ENCODE assay signal across 28 mouse cellular contexts in genomic region chr1:86600117-86600516, GRCm38 (mm10). TPM values are rescaled to one million over a fixed set of nuclear protein-coding genes. Genes with fewer than 3 reads are reported as not detected.
DNase-seq lines count a peak whose midpoint lies in the region; ATAC-seq and TF ChIP-seq lines count a peak whose summit lies in the region.
"Had no signal": no experiment of that assay in that cellular context is flagged by ENCODE, and none has a peak within 500 bp of the region (broad histone marks: within the 10 kb centered on the region; RNA-seq: fewer than 3 reads in every experiment).

No protein-coding gene starts in this region.

- H3K36me3 ChIP-seq in liver, adult 2 months (ENCODE audit: control insufficient read depth, insufficient read depth, low read length), result peaks cover 42% of the 10 kb centered on the region
- H3K36me3 ChIP-seq in liver, postnatal 0 days (replicated peaks; ENCODE audit: insufficient read depth, low read length), result peaks cover 49% of the 10 kb centered on the region
- peaks cover 24% of the 10 kb centered on the region; the same call in 1 of the 2 replicates for H3K36me3 ChIP-seq in liver, embryonic 11.5 days (ENCODE audit: control insufficient read depth, insufficient read depth, low read length)
- peaks cover 52% of the 10 kb centered on the region for H3K36me3 ChIP-seq in thymus, adult 2 months (ENCODE audit: control insufficient read depth, insufficient read depth, low read length)

- intact Hi-C loops in gastrocnemius, adult 2 months (cut with DNase I), result no loop called here
- intact Hi-C loops in gastrocnemius, postnatal 36 days (cut with DNase I), result no loop called here

- H3K9me3 ChIP-seq in liver, postnatal 0 days (ENCODE audit: low read length), result no peaks in the 10 kb centered on the region
- H3K9me3 ChIP-seq in liver, embryonic 11.5 days (ENCODE audit: control insufficient read depth, low read length), result no peaks in the 10 kb centered on the region
- H3K9me3 ChIP-seq: embryonic facial prominence, embryonic 13.5 days; embryonic facial prominence, embryonic 15.5 days; forebrain, embryonic 13.5 days; forebrain, embryonic 15.5 days; G1E had no signal

- no peak for TF ChIP-seq EP300 in liver, postnatal 0 days (IDR thresholded peaks at IDR 0.05; ENCODE audit: low read depth)

- DNase-seq in gastrocnemius, adult 2 months, result no peak
- DNase-seq in gastrocnemius, postnatal 36 days, result no peak
- DNase-seq in liver, adult 2 months (ENCODE audit: extremely low read depth, low read depth, low spot score), result peak; percentile 84
- no peak for DNase-seq in liver
- DNase-seq in liver, postnatal 0 days, result no peak
- DNase-seq in liver, embryonic 11.5 days (ENCODE audit: low spot score), result no peak
- DNase-seq in thymus, adult 2 months, result no peak
- DNase-seq: adrenal gland, adult 8-10 months; adrenal gland, postnatal 14 days; adrenal gland, postnatal 36 days; B cell, adult 2 months; cerebellum, adult 11 months; cerebellum, adult 18-20 months; cerebellum, adult 8-10 months; cerebellum, adult 9-11 months; cerebellum, postnatal 14 days; cerebellum, postnatal 36 days; embryo, embryonic 11 days had no signal

- peak overlapping the region; percentile 40 for H3K27ac ChIP-seq in gastrocnemius, adult 2 months
- H3K27ac ChIP-seq in liver, adult 2 months (replicated peaks; ENCODE audit: insufficient read depth, low read depth, low read length), result peak overlapping the region; percentile 77
- H3K27ac ChIP-seq in liver, postnatal 0 days (ENCODE audit: low read depth), result no peak overlapping the region
- no peak overlapping the region for H3K27ac ChIP-seq in liver, embryonic 11.5 days (ENCODE audit: low read depth, low read length)
- no peak overlapping the region for H3K27ac ChIP-seq in thymus, adult 2 months (ENCODE audit: control insufficient read depth, insufficient read depth, low read length)
- H3K27ac ChIP-seq: embryonic facial prominence, embryonic 13.5 days; embryonic facial prominence, embryonic 15.5 days; forebrain, embryonic 13.5 days; forebrain, embryonic 15.5 days had no signal

- H3K27me3 ChIP-seq in liver, adult 2 months (ENCODE audit: control insufficient read depth, insufficient read depth, low read length), result no peaks in the 10 kb centered on the region
- H3K27me3 ChIP-seq in liver, postnatal 0 days (ENCODE audit: insufficient read depth, low read length), result no peaks in the 10 kb centered on the region
- H3K27me3 ChIP-seq in liver, embryonic 11.5 days (replicated peaks; ENCODE audit: control insufficient read depth, insufficient read depth, low read length), result no peaks in the 10 kb centered on the region
- H3K27me3 ChIP-seq in thymus, adult 2 months (ENCODE audit: control insufficient read depth, insufficient read depth, low read length), result no peaks in the 10 kb centered on the region
- H3K27me3 ChIP-seq: CH12.LX; embryonic facial prominence, embryonic 13.5 days; embryonic facial prominence, embryonic 15.5 days; forebrain, embryonic 13.5 days; forebrain, embryonic 15.5 days; Patski had no signal

- peak; percentile 60 for ATAC-seq in liver, postnatal 0 days
- ATAC-seq in liver, embryonic 11.5 days (replicated peaks; ENCODE audit: low FRiP score), result no peak
- ATAC-seq: activated CD4-positive, CD25-positive, alpha-beta regulatory T cell, adult 4 months; CD4-positive, CD25-positive, alpha-beta regulatory T cell, adult 4 months; forebrain, embryonic 13.5 days; forebrain, embryonic 15.5 days; Patski had no signal

- no peak for TF ChIP-seq CTCF in gastrocnemius, adult 2 months (IDR thresholded peaks at IDR 0.05)
- TF ChIP-seq CTCF in liver, adult 2 months (IDR thresholded peaks at IDR 0.05; ENCODE audit: low read depth, low read length), result no peak
- TF ChIP-seq CTCF in liver, postnatal 0 days (IDR thresholded peaks at IDR 0.05; ENCODE audit: low read depth), result no peak
- no peak for TF ChIP-seq CTCF in thymus, adult 2 months (IDR thresholded peaks at IDR 0.05; ENCODE audit: borderline replicate concordance, control insufficient read depth, extremely low read depth, insufficient read depth, low read length, poor library complexity)

- H3K4me1 ChIP-seq in liver, adult 2 months (ENCODE audit: control insufficient read depth, insufficient read depth, low read length), result peaks cover 28% of the 10 kb centered on the region
- H3K4me1 ChIP-seq in liver, postnatal 0 days (ENCODE audit: insufficient read depth), result no peaks in the 10 kb centered on the region
- no peaks in the 10 kb centered on the region for H3K4me1 ChIP-seq in liver, embryonic 11.5 days (replicated peaks; ENCODE audit: control insufficient read depth, insufficient read depth, low read length)
- no peaks in the 10 kb centered on the region for H3K4me1 ChIP-seq in thymus, adult 2 months (replicated peaks; ENCODE audit: control insufficient read depth, insufficient read depth, low read length)
- H3K4me1 ChIP-seq: embryonic facial prominence, embryonic 13.5 days; embryonic facial prominence, embryonic 15.5 days; forebrain, embryonic 13.5 days; forebrain, embryonic 15.5 days had no signal

- no peak overlapping the region for H3K4me3 ChIP-seq in gastrocnemius, adult 2 months
- H3K4me3 ChIP-seq in liver, adult 2 months (ENCODE audit: insufficient read depth, low read depth, low read length), result no peak overlapping the region
- no peak overlapping the region for H3K4me3 ChIP-seq in liver, postnatal 0 days (ENCODE audit: low read depth, low read length)
- H3K4me3 ChIP-seq in liver, embryonic 11.5 days (ENCODE audit: low read depth, low read length), result no peak overlapping the region
- H3K4me3 ChIP-seq in thymus, adult 2 months (ENCODE audit: control insufficient read depth, insufficient read depth, low read length), result no peak overlapping the region
- H3K4me3 ChIP-seq: embryonic facial prominence, embryonic 13.5 days; embryonic facial prominence, embryonic 15.5 days; erythroblast, embryonic 14.5 days; forebrain, embryonic 13.5 days; forebrain, embryonic 15.5 days had no signal

- H3K4me2 ChIP-seq in liver, postnatal 0 days (ENCODE audit: low read depth, low read length), result no peak overlapping the region
- no peak overlapping the region for H3K4me2 ChIP-seq in liver, embryonic 11.5 days
- H3K4me2 ChIP-seq: embryonic facial prominence, embryonic 13.5 days; embryonic facial prominence, embryonic 15.5 days; forebrain, embryonic 13.5 days; forebrain, embryonic 15.5 days had no signal

- TF ChIP-seq POLR2A in liver, adult 2 months (IDR thresholded peaks at IDR 0.05; ENCODE audit: extremely low read depth, insufficient read depth, low read length), result no peak
- TF ChIP-seq POLR2A in thymus, adult 2 months (IDR thresholded peaks at IDR 0.05; ENCODE audit: control insufficient read depth, extremely low read depth, insufficient read depth, low read length, poor library complexity), result no peak

- H3K79me2 ChIP-seq in liver, adult 2 months (ENCODE audit: control insufficient read depth, insufficient read depth, low read length), result no peaks in the 10 kb centered on the region

- WGBS in liver, adult 2 months, result 18% methylated on average over 2 of the region's 2 CpGs
- 73% methylated on average over 2 of the region's 2 CpGs for WGBS in liver, postnatal 0 days (ENCODE audit: insufficient replicate concordance)
- 90% methylated on average over 2 of the region's 2 CpGs for WGBS in liver, embryonic 11.5 days
- WGBS in thymus, adult 2 months, result 98% methylated on average over 2 of the region's 2 CpGs

- H3K9ac ChIP-seq in liver, adult 2 months (ENCODE audit: low read depth, low read length), result no peak overlapping the region
- H3K9ac ChIP-seq in liver, postnatal 0 days (replicated peaks), result no peak overlapping the region
- H3K9ac ChIP-seq in liver, embryonic 11.5 days (ENCODE audit: low read depth, low read length), result no peak overlapping the region
- H3K9ac ChIP-seq: embryonic facial prominence, embryonic 13.5 days; embryonic facial prominence, embryonic 15.5 days; forebrain, embryonic 13.5 days; forebrain, embryonic 15.5 days had no signal

RNA-seq across cellular contexts. Expression of gene Cops7b, which starts 17.4 kb away (rescaled TPM):
- 10 to 100 TPM; 10.2 to 11.0 TPM for total RNA-seq in gastrocnemius, adult 2 months (2021)
- 1 to 10 TPM; 7.8 to 9.1 TPM for total RNA-seq in gastrocnemius, postnatal 36 days (2021)
- 5.0 and 6.0 TPM in 2 replicates for total RNA-seq in liver, adult 2 months (2014; rRNA removed)
- 13.4 and 20.2 TPM in 2 replicates for polyA plus RNA-seq in liver, adult 2 months (2012; rRNA removed)
- polyA plus RNA-seq in liver, postnatal 0 days (2015; fragmentation: Nextera tagmentation; extraction: Ambion mirVana), result 8.5 and 9.8 TPM in 2 replicates
- 30.8 and 33.4 TPM in 2 replicates for polyA plus RNA-seq in liver, embryonic 11.5 days (2014; fragmentation: Nextera tagmentation; extraction: Ambion mirVana)
- 61.2 and 67.6 TPM in 2 replicates for polyA plus RNA-seq in thymus, adult 2 months (2012; rRNA removed)

RNA-seq across cellular contexts. Expression of gene Pde6d, which starts 17.7 kb away (rescaled TPM):
- 10 to 100 TPM; 24.3 to 30.3 TPM for total RNA-seq in gastrocnemius, adult 2 months (2021)
- 10 to 100 TPM; 22.8 to 25.1 TPM for total RNA-seq in gastrocnemius, postnatal 36 days (2021)
- 3.8 and 5.3 TPM in 2 replicates for total RNA-seq in liver, adult 2 months (2014; rRNA removed)
- 4.7 TPM in 2 replicates for polyA plus RNA-seq in liver, adult 2 months (2012; rRNA removed)
- polyA plus RNA-seq in liver, postnatal 0 days (2015; fragmentation: Nextera tagmentation; extraction: Ambion mirVana), result 25.2 and 29.6 TPM in 2 replicates
- polyA plus RNA-seq in liver, embryonic 11.5 days (2014; fragmentation: Nextera tagmentation; extraction: Ambion mirVana), result 48.1 and 52.1 TPM in 2 replicates
- polyA plus RNA-seq in thymus, adult 2 months (2012; rRNA removed), result 19.9 and 23.4 TPM in 2 replicates

Comparison
In these comparisons a context has a peak if more than half of its experiments do, and no peak if none do; other contexts are left out.
1. H3K27ac ChIP-seq: peak in gastrocnemius, adult 2 months (single experiment) and liver, adult 2 months (single experiment); none in liver, postnatal 0 days (single experiment), liver, embryonic 11.5 days (single experiment) and thymus, adult 2 months (single experiment).